In the genomic region with DNA sequence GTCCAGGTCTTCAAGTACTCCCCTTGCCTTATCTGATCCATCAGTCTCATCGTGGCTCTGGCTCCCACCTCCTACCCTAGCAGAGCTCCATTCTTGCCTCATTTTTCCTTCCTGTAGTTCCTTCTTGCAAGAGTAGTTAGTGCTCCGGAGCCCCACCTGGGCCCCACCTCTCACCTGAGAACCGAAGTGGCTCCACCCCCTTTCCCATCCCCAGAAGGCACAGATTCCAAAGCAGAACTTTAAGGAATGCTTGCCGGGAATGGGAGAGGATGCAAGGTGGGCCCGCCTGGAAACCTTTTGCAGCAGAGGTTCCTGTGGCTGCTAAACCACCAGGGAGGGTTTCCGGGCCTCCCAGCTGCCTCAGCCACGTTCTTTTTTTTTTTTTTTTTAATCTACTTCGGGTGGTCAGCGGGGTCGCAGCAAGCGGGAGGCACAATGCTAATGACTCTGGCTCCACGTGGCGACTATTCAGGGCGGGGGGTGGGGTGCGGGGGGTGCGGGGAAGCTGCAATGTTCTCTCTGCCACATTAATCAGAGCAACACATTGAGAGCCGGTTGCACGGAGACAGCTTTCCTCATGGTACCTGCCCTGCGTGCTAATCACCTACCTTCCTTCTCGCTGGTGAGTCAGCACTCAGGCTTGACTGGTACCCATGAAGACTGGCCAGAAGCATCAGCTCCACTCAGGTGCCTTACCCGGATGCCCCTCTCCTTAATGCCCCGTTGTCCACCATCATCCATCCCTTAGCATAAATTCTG, we compare ENCODE assay signal across 10 mouse cellular contexts. TPM values are rescaled to one million over a fixed set of nuclear protein-coding genes. Genes with fewer than 3 reads are reported as not detected.
DNase-seq lines count a peak whose midpoint lies in the region; ATAC-seq and TF ChIP-seq lines count a peak whose summit lies in the region.
"Had no signal": no experiment of that assay in that cellular context is flagged by ENCODE, and none has a peak within 500 bp of the region (broad histone marks: within the 10 kb centered on the region; RNA-seq: fewer than 3 reads in every experiment).

No protein-coding gene starts in this region.

- no peak for TF ChIP-seq CTCF in liver, postnatal 0 days (IDR thresholded peaks at IDR 0.05; ENCODE audit: low read depth)
- TF ChIP-seq CTCF in olfactory bulb, adult 2 months (IDR thresholded peaks at IDR 0.05; ENCODE audit: insufficient read depth, low read depth, low read length) = 0 out of 2 replicates have a peak, but pooled peaks have one; percentile 18
- no peak for TF ChIP-seq CTCF in lung, postnatal 0 days (IDR thresholded peaks at IDR 0.05)

- peaks cover 18% of the 10 kb centered on the region for H3K4me1 ChIP-seq in liver, embryonic 11.5 days (replicated peaks; ENCODE audit: control insufficient read depth, insufficient read depth, low read length)
- peaks cover 16% of the 10 kb centered on the region for H3K4me1 ChIP-seq in liver, postnatal 0 days (ENCODE audit: insufficient read depth)
- H3K4me1 ChIP-seq in embryonic facial prominence, embryonic 14.5 days (ENCODE audit: control insufficient read depth, insufficient read depth, low read length) = peaks cover 11% of the 10 kb centered on the region
- peaks cover 9% of the 10 kb centered on the region; the same call in 1 of the 2 replicates for H3K4me1 ChIP-seq in intestine, embryonic 15.5 days (replicated peaks)
- peaks cover 49% of the 10 kb centered on the region for H3K4me1 ChIP-seq in olfactory bulb, adult 2 months (ENCODE audit: control insufficient read depth, insufficient read depth, low read length)
- peaks cover 7% of the 10 kb centered on the region; the same call in 1 of the 2 replicates for H3K4me1 ChIP-seq in lung, postnatal 0 days (ENCODE audit: insufficient read depth, low read depth, low read length)

- no peak for TF ChIP-seq POLR2A in olfactory bulb, adult 2 months (IDR thresholded peaks at IDR 0.05; ENCODE audit: insufficient read depth, low read depth, low read length)

- H3K27me3 ChIP-seq in liver, embryonic 11.5 days (replicated peaks; ENCODE audit: control insufficient read depth, insufficient read depth, low read length) = 0 out of 2 replicates have a peak, but pooled peaks cover 2% of the 10 kb centered on the region
- H3K27me3 ChIP-seq in liver, postnatal 0 days (ENCODE audit: insufficient read depth, low read length) = 0 out of 2 replicates have a peak, but pooled peaks cover 2% of the 10 kb centered on the region
- no peaks in the 10 kb centered on the region for H3K27me3 ChIP-seq in embryonic facial prominence, embryonic 14.5 days (replicated peaks; ENCODE audit: control insufficient read depth, insufficient read depth, low read length)
- H3K27me3 ChIP-seq in intestine, embryonic 15.5 days (replicated peaks) = no peaks in the 10 kb centered on the region
- no peaks in the 10 kb centered on the region for H3K27me3 ChIP-seq in lung, postnatal 0 days (replicated peaks; ENCODE audit: insufficient read depth, low read length)

- DNase-seq in liver, embryonic 11.5 days (ENCODE audit: low spot score) = no peak
- DNase-seq in liver, postnatal 0 days = no peak
- DNase-seq in embryonic facial prominence, embryonic 14.5 days (ENCODE audit: low spot score) = peak; percentile 15
- no peak for DNase-seq in lung, postnatal 0 days (ENCODE audit: low spot score)
- no peak for DNase-seq in adipocyte (ENCODE audit: low spot score)
- DNase-seq: cerebellum, adult 8-10 months; liver, embryonic 13.5 days had no signal

- no peak overlapping the region for H3K27ac ChIP-seq in liver, embryonic 11.5 days (ENCODE audit: low read depth, low read length)
- no peak overlapping the region for H3K27ac ChIP-seq in liver, postnatal 0 days (ENCODE audit: low read depth)
- H3K27ac ChIP-seq in embryonic facial prominence, embryonic 14.5 days (replicated peaks; ENCODE audit: low read depth, low read length) = no peak overlapping the region; the same call in 1 of the 2 replicates
- H3K27ac ChIP-seq in intestine, embryonic 15.5 days = peak overlapping the region; percentile 10
- H3K27ac ChIP-seq in olfactory bulb, adult 2 months (ENCODE audit: insufficient read depth, low read depth, low read length) = peak overlapping the region; percentile 97
- no peak overlapping the region for H3K27ac ChIP-seq in lung, postnatal 0 days (ENCODE audit: low read length)
- H3K27ac ChIP-seq: liver, embryonic 13.5 days had no signal

- WGBS in liver, embryonic 11.5 days = 7% methylated on average over 22 of the region's 22 CpGs
- WGBS in liver, postnatal 0 days (ENCODE audit: insufficient replicate concordance) = 11% methylated on average over 22 of the region's 22 CpGs
- 7% methylated on average over 22 of the region's 22 CpGs for WGBS in embryonic facial prominence, embryonic 14.5 days
- 7% methylated on average over 22 of the region's 22 CpGs for WGBS in intestine, embryonic 15.5 days
- WGBS in olfactory bulb, adult 2 months = 11% methylated on average over 22 of the region's 22 CpGs
- 8% methylated on average over 21 of the region's 22 CpGs for WGBS in lung, postnatal 0 days

- H3K9ac ChIP-seq in liver, embryonic 11.5 days (ENCODE audit: low read depth, low read length) = no peak overlapping the region
- H3K9ac ChIP-seq in liver, postnatal 0 days (replicated peaks) = no peak overlapping the region
- 0 out of 2 replicates have a peak overlapping the region, but pooled peaks have one; percentile 25 for H3K9ac ChIP-seq in embryonic facial prominence, embryonic 14.5 days (ENCODE audit: low read depth, low read length)
- H3K9ac ChIP-seq in intestine, embryonic 15.5 days = no peak overlapping the region
- no peak overlapping the region for H3K9ac ChIP-seq in lung, postnatal 0 days (replicated peaks; ENCODE audit: low read depth)
- H3K9ac ChIP-seq: liver, embryonic 13.5 days had no signal

- H3K9me3 ChIP-seq in liver, embryonic 11.5 days (ENCODE audit: control insufficient read depth, low read length) = no peaks in the 10 kb centered on the region
- H3K9me3 ChIP-seq in liver, postnatal 0 days (ENCODE audit: low read length) = no peaks in the 10 kb centered on the region
- H3K9me3 ChIP-seq in embryonic facial prominence, embryonic 14.5 days (ENCODE audit: control insufficient read depth, low read length) = no peaks in the 10 kb centered on the region
- H3K9me3 ChIP-seq in intestine, embryonic 15.5 days = no peaks in the 10 kb centered on the region
- no peaks in the 10 kb centered on the region for H3K9me3 ChIP-seq in lung, postnatal 0 days (ENCODE audit: low read length)
- H3K9me3 ChIP-seq: liver, embryonic 13.5 days had no signal

- ATAC-seq in liver, embryonic 11.5 days (replicated peaks; ENCODE audit: low FRiP score) = no peak
- no peak for ATAC-seq in liver, postnatal 0 days
- no peak for ATAC-seq in embryonic facial prominence, embryonic 14.5 days (ENCODE audit: low read depth)
- peak; percentile 54; the same call in 1 of the 2 replicates for ATAC-seq in intestine, embryonic 15.5 days
- ATAC-seq in frontal cortex, adult (ENCODE audit: low TSS enrichment) = no peak
- ATAC-seq in lung, postnatal 0 days = no peak

- H3K4me2 ChIP-seq in liver, embryonic 11.5 days = peak overlapping the region; percentile 16; the same call in 1 of the 2 replicates
- no peak overlapping the region for H3K4me2 ChIP-seq in liver, postnatal 0 days (ENCODE audit: low read depth, low read length)
- peak overlapping the region; percentile 41 for H3K4me2 ChIP-seq in embryonic facial prominence, embryonic 14.5 days (ENCODE audit: low read depth, low read length)
- H3K4me2 ChIP-seq in intestine, embryonic 15.5 days (replicated peaks) = peak overlapping the region; percentile 17
- H3K4me2 ChIP-seq in lung, postnatal 0 days (replicated peaks; ENCODE audit: low read depth, low read length) = no peak overlapping the region
- H3K4me2 ChIP-seq: liver, embryonic 13.5 days had no signal

- H3K36me3 ChIP-seq in liver, embryonic 11.5 days (ENCODE audit: control insufficient read depth, insufficient read depth, low read length) = no peaks in the 10 kb centered on the region
- no peaks in the 10 kb centered on the region for H3K36me3 ChIP-seq in liver, postnatal 0 days (replicated peaks; ENCODE audit: insufficient read depth, low read length)
- no peaks in the 10 kb centered on the region for H3K36me3 ChIP-seq in embryonic facial prominence, embryonic 14.5 days (ENCODE audit: control insufficient read depth, insufficient read depth, low read length)
- no peaks in the 10 kb centered on the region for H3K36me3 ChIP-seq in intestine, embryonic 15.5 days
- H3K36me3 ChIP-seq in lung, postnatal 0 days (ENCODE audit: insufficient read depth, low read length) = no peaks in the 10 kb centered on the region
- H3K36me3 ChIP-seq: liver, embryonic 13.5 days had no signal

- TF ChIP-seq EP300 in liver, postnatal 0 days (IDR thresholded peaks at IDR 0.05; ENCODE audit: low read depth) = no peak
- no peak for TF ChIP-seq EP300 in lung, postnatal 0 days (IDR thresholded peaks at IDR 0.05)

- no peak overlapping the region for H3K4me3 ChIP-seq in liver, embryonic 11.5 days (ENCODE audit: low read depth, low read length)
- H3K4me3 ChIP-seq in liver, postnatal 0 days (ENCODE audit: low read depth, low read length) = no peak overlapping the region
- no peak overlapping the region for H3K4me3 ChIP-seq in embryonic facial prominence, embryonic 14.5 days (ENCODE audit: low read depth, low read length)
- no peak overlapping the region for H3K4me3 ChIP-seq in intestine, embryonic 15.5 days (replicated peaks)
- H3K4me3 ChIP-seq in olfactory bulb, adult 2 months (ENCODE audit: insufficient read depth, low read depth, low read length) = no peak overlapping the region
- H3K4me3 ChIP-seq in lung, postnatal 0 days (ENCODE audit: low read depth, low read length) = no peak overlapping the region
- H3K4me3 ChIP-seq: liver, embryonic 13.5 days had no signal

RNA-seq across cellular contexts. Expression of a gene that starts 27.9 kb away (rescaled TPM):
- polyA plus RNA-seq in liver, embryonic 11.5 days (2014; fragmentation: Nextera tagmentation; extraction: Ambion mirVana) = 9.7 and 9.8 TPM in 2 replicates
- 5.0 and 5.3 TPM in 2 replicates for polyA plus RNA-seq in liver, postnatal 0 days (2015; fragmentation: Nextera tagmentation; extraction: Ambion mirVana)
- 33.5 and 33.8 TPM in 2 replicates for polyA plus RNA-seq in embryonic facial prominence, embryonic 14.5 days (2014; fragmentation: Nextera tagmentation; extraction: Ambion mirVana)
- polyA plus RNA-seq in intestine, embryonic 15.5 days (2015; fragmentation: Nextera tagmentation; extraction: Ambion mirVana) = 19.6 and 22.4 TPM in 2 replicates
- not detected in 2 replicates for polyA plus RNA-seq in olfactory bulb, adult 2 months (2012; ENCODE audit: insufficient read depth, insufficient read length, low replicate concordance, missing spikeins)
- polyA plus RNA-seq in lung, postnatal 0 days (2015; fragmentation: Nextera tagmentation; extraction: Ambion mirVana) = 39.5 and 49.1 TPM in 2 replicates

RNA-seq across cellular contexts. Expression of a gene that starts 34.3 kb away (rescaled TPM):
- 23.8 and 28.1 TPM in 2 replicates for polyA plus RNA-seq in liver, embryonic 11.5 days (2014; fragmentation: Nextera tagmentation; extraction: Ambion mirVana)
- 4.4 and 4.7 TPM in 2 replicates for polyA plus RNA-seq in liver, postnatal 0 days (2015; fragmentation: Nextera tagmentation; extraction: Ambion mirVana)
- polyA plus RNA-seq in embryonic facial prominence, embryonic 14.5 days (2014; fragmentation: Nextera tagmentation; extraction: Ambion mirVana) = 21.4 and 23.3 TPM in 2 replicates
- polyA plus RNA-seq in intestine, embryonic 15.5 days (2015; fragmentation: Nextera tagmentation; extraction: Ambion mirVana) = 10.6 TPM in 2 replicates
- 112 TPM in 1 of 2 replicates, not detected in the other for polyA plus RNA-seq in olfactory bulb, adult 2 months (2012; ENCODE audit: insufficient read depth, insufficient read length, low replicate concordance, missing spikeins)
- polyA plus RNA-seq in lung, postnatal 0 days (2015; fragmentation: Nextera tagmentation; extraction: Ambion mirVana) = 12.5 and 14.8 TPM in 2 replicates

Comparison
In these comparisons a context has a peak if more than half of its experiments do, and no peak if none do; other contexts are left out.
1. H3K4me2 ChIP-seq: peak in liver, embryonic 11.5 days (single experiment), embryonic facial prominence, embryonic 14.5 days (single experiment) and intestine, embryonic 15.5 days (single experiment); none in liver, postnatal 0 days (single experiment) and lung, postnatal 0 days (single experiment).
2. H3K27ac ChIP-seq: peak in intestine, embryonic 15.5 days (single experiment) and olfactory bulb, adult 2 months (single experiment); none in liver, embryonic 11.5 days (single experiment), liver, postnatal 0 days (single experiment), embryonic facial prominence, embryonic 14.5 days (single experiment) and lung, postnatal 0 days (single experiment).